Mouse (Mus musculus) forebrain, embryonic 15.5 days (tissue): ENCODE measurements at regions not wholly inside any gene's neighbourhood (a gene's known extent, or its start where the extent isn't known, plus 50 kb on each side); places are given as distances from the start of the nearest gene placed in this dataset.
"Not testable (repeated sequence)": the region's sequence is repeated elsewhere in the genome, so short reads cannot be mapped to it uniquely, and the experiment has no call there.

Source experiments
- ATAC-seq: fragments of 200-750 bp; cut with Nextera tagmentation; replicated peaks from 2 replicates; pipeline ENCODE4 v1.8.0; 2017; ENCODE audit warnings: mild to moderate bottlenecking, moderate TSS enrichment, moderate library complexity
- H3K27ac ChIP-seq: fragments of 300-500 bp; sonication (generic); replicated peaks from 2 replicates; pipeline ENCODE4 v1.5.1; 2015; ENCODE audit warnings: mild to moderate bottlenecking, inconsistent platforms
- H3K27me3 ChIP-seq: fragments of 300-500 bp; sonication (generic); 2 replicates; pipeline ENCODE4 v1.6.1; 2015; ENCODE audit warnings: inconsistent platforms
- H3K36me3 ChIP-seq: fragments of 300-500 bp; sonication (generic); 2 replicates; pipeline ENCODE4 v1.6.1; 2015; ENCODE audit warnings: mild to moderate bottlenecking, inconsistent platforms
- H3K4me1 ChIP-seq: fragments of 300-500 bp; sonication (generic); 2 replicates; pipeline ENCODE4 v1.6.1; 2015; ENCODE audit warnings: inconsistent platforms
- H3K4me2 ChIP-seq: fragments of 300-500 bp; sonication (generic); replicated peaks from 2 replicates; pipeline ENCODE4 v1.6.1; 2015; ENCODE audit warnings: mild to moderate bottlenecking, inconsistent platforms
- H3K4me3 ChIP-seq: fragments of 300-500 bp; sonication (generic); 2 replicates; pipeline ENCODE4 v1.5.1; 2015; ENCODE audit warnings: mild to moderate bottlenecking, inconsistent platforms
- H3K9ac ChIP-seq: fragments of 300-500 bp; sonication (generic); replicated peaks from 2 replicates; pipeline ENCODE4 v1.6.1; 2015; ENCODE audit warnings: mild to moderate bottlenecking, inconsistent platforms
- H3K9me3 ChIP-seq: fragments of 300-500 bp; sonication (generic); 2 replicates; pipeline ENCODE4 v1.6.1; 2016; ENCODE audit warnings: inconsistent platforms
- WGBS: fragments of 180-500 bp; shearing (Covaris S2); methylation state at CpG from one replicate; pipeline ENCODE4 v1.1.7; 2015; ENCODE audit warnings: mixed read lengths; 5-methylcytosine and 5-hydroxymethylcytosine counted together

- Histone ChIP-seq H3K27me3 (no peaks in the 10 kb centered on the region), H3K36me3 (no peaks in the 10 kb centered on the region), H3K9me3 (no peaks in the 10 kb centered on the region), H3K27ac (peak overlapping the region; percentile 60), H3K4me3 (no peak overlapping the region), H3K9ac (no peak overlapping the region), H3K4me1 (peaks cover 14% of the 10 kb centered on the region), H3K4me2 (no peak overlapping the region)
- WGBS = 57% methylated on average over 3 of the region's 3 CpGs
- ATAC-seq = peak; percentile 66
Measured at GRCm38 (mm10) chr3:124067061-124067460, 253.6 kb upstream of the Tram1l1 start.

- no peaks in the 10 kb centered on the region for H3K27me3 ChIP-seq
- WGBS = 80% methylated on average over 2 of the region's 2 CpGs
- H3K4me1 ChIP-seq = peaks cover 14% of the 10 kb centered on the region
- H3K4me2 ChIP-seq = no peak overlapping the region
- peak overlapping the region; percentile 60 for H3K27ac ChIP-seq
- H3K9me3 ChIP-seq = no peaks in the 10 kb centered on the region
- no peak for ATAC-seq
- H3K9ac ChIP-seq = no peak overlapping the region
- H3K36me3 ChIP-seq = no peaks in the 10 kb centered on the region
- H3K4me3 ChIP-seq = no peak overlapping the region
Measured at GRCm38 (mm10) chr3:124067538-124067937, 253.1 kb upstream of the Tram1l1 start.

DNA sequence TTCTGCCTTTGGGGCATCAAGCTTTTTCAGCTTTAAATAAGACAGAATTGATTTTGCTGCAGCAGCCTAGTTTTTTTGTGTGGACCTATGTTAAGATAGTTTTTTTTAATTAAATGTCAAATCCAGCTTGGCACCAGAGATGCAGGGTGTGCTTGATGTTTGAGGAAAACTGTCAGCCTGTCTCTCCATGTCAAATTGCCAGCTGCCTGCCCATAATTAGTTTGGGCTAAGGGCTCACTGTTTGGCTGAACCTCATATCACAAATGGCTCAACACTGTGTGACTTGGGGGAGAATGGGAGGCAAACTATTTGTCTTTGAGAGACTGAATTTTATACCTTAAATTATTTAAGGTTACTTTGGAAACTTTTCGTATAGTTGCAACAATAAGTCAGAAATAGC, 252.7 kb upstream of the Tram1l1 start:
- peak; percentile 81 for ATAC-seq
- Histone ChIP-seq H3K27ac (peak overlapping the region; percentile 60), H3K36me3 (no peaks in the 10 kb centered on the region), H3K9ac (no peak overlapping the region), H3K4me2 (no peak overlapping the region), H3K4me3 (no peak overlapping the region), H3K27me3 (no peaks in the 10 kb centered on the region), H3K4me1 (peaks cover 14% of the 10 kb centered on the region), H3K9me3 (no peaks in the 10 kb centered on the region)
- WGBS = 57% methylated on average over 1 of the region's 1 CpGs

DNA sequence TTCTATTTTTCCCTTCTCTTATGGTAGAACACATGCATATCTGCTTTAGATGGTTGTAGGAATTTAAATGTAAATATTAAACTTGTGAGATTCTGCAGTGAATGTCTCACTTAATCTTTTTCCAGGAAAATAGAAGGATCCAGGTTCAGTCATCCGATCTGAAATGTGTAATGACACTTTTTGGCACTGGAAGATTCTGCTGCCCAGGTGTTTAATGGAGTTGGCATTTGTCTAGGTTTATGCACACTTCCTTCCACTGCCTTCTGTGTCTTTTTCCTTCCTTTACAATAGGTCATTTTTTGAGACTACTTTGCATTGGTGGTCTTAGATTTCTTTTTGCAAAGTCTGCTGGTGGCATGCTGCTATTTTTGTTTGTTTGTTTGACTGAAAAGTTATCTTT, 251.5 kb upstream of the Tram1l1 start:
- Histone ChIP-seq H3K27me3 (no peaks in the 10 kb centered on the region), H3K4me3 (no peak overlapping the region), H3K27ac (no peak overlapping the region), H3K36me3 (no peaks in the 10 kb centered on the region), H3K4me1 (peaks cover 14% of the 10 kb centered on the region), H3K9ac (no peak overlapping the region), H3K4me2 (no peak overlapping the region), H3K9me3 (no peaks in the 10 kb centered on the region)
- no peak for ATAC-seq
- 47% methylated on average over 1 of the region's 1 CpGs for WGBS

GRCm38 (mm10) chr3:124075974-124076606, 244.6 kb upstream of the Tram1l1 start:
- Histone ChIP-seq H3K4me3 (no peak overlapping the region), H3K36me3 (no peaks in the 10 kb centered on the region), H3K27ac (peak overlapping the region; percentile 43; the same call in 1 of the 2 replicates), H3K4me2 (no peak overlapping the region), H3K9ac (no peak overlapping the region), H3K4me1 (peaks cover 9% of the 10 kb centered on the region), H3K27me3 (no peaks in the 10 kb centered on the region), H3K9me3 (no peaks in the 10 kb centered on the region)
- 54% methylated on average over 6 of the region's 6 CpGs for WGBS
- ATAC-seq = peak; percentile 83

GRCm38 (mm10) chr3:124092404-124093121, 228.1 kb upstream of the Tram1l1 start:
- 89% methylated on average over 9 of the region's 9 CpGs for WGBS
- no peak overlapping the region for H3K4me2 ChIP-seq
- H3K36me3 ChIP-seq = no peaks in the 10 kb centered on the region
- H3K27me3 ChIP-seq = no peaks in the 10 kb centered on the region
- ATAC-seq = no peak
- no peaks in the 10 kb centered on the region for H3K9me3 ChIP-seq
- H3K9ac ChIP-seq = no peak overlapping the region
- H3K27ac ChIP-seq = no peak overlapping the region
- H3K4me1 ChIP-seq = no peaks in the 10 kb centered on the region
- no peak overlapping the region for H3K4me3 ChIP-seq

DNA sequence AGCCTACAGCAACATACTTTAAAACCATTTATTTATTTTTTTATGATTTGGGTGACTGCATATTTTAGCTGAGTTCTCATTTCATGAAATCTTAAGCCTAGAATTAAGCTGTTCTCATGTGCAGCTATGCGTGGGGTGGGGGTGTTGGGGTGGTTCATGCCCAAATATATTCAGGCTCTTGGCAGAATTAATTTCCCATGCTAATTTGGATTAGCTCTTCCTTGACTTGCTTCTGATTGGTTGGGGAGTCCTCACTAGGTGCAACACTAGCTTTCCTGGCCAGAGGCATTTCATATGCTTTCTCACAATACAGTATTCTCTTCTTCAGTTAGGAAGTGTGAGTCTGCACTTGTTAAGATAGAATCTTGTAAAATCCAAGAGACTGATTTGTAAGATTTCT, 206.7 kb upstream of the Tram1l1 start:
- 65% methylated on average over 1 of the region's 1 CpGs for WGBS
- H3K9ac ChIP-seq = no peak overlapping the region
- no peaks in the 10 kb centered on the region for H3K36me3 ChIP-seq
- no peaks in the 10 kb centered on the region for H3K27me3 ChIP-seq
- H3K4me1 ChIP-seq = no peaks in the 10 kb centered on the region
- no peaks in the 10 kb centered on the region for H3K9me3 ChIP-seq
- no peak overlapping the region for H3K4me2 ChIP-seq
- H3K27ac ChIP-seq = no peak overlapping the region
- 0 out of 2 replicates have a peak, but pooled peaks have one; percentile 46 for ATAC-seq
- no peak overlapping the region for H3K4me3 ChIP-seq

- Histone ChIP-seq H3K36me3 (no peaks in the 10 kb centered on the region), H3K27me3 (no peaks in the 10 kb centered on the region), H3K4me1 (no peaks in the 10 kb centered on the region), H3K9ac (no peak overlapping the region), H3K4me3 (no peak overlapping the region), H3K4me2 (no peak overlapping the region), H3K9me3 (no peaks in the 10 kb centered on the region), H3K27ac (no peak overlapping the region)
- 48% methylated on average over 2 of the region's 2 CpGs for WGBS
- ATAC-seq = peak; percentile 89
Measured at GRCm38 (mm10) chr3:124156255-124156654, 164.4 kb upstream of the Tram1l1 start.

- no peaks in the 10 kb centered on the region for H3K36me3 ChIP-seq
- H3K4me1 ChIP-seq = no peaks in the 10 kb centered on the region
- WGBS = 55% methylated on average over 6 of the region's 6 CpGs
- no peaks in the 10 kb centered on the region for H3K9me3 ChIP-seq
- H3K4me3 ChIP-seq = no peak overlapping the region
- ATAC-seq = peak; percentile 94
- no peak overlapping the region for H3K27ac ChIP-seq
- no peak overlapping the region for H3K4me2 ChIP-seq
- no peak overlapping the region for H3K9ac ChIP-seq
- no peaks in the 10 kb centered on the region for H3K27me3 ChIP-seq
Measured at GRCm38 (mm10) chr3:124157858-124158655, 162.6 kb upstream of the Tram1l1 start.

- H3K9me3 ChIP-seq, H3K4me1 ChIP-seq, H3K4me2 ChIP-seq, H3K27me3 ChIP-seq, ATAC-seq, H3K9ac ChIP-seq, H3K27ac ChIP-seq, H3K4me3 ChIP-seq, H3K36me3 ChIP-seq: not testable (repeated sequence)
- WGBS = 72% methylated on average over 6 of the region's 6 CpGs
Measured at GRCm38 (mm10) chr3:124193331-124193730, 127.3 kb upstream of the Tram1l1 start.

GRCm38 (mm10) chr3:124200226-124200940, 120.3 kb upstream of the Tram1l1 start:
- not testable (repeated sequence) for H3K9ac ChIP-seq, H3K4me1 ChIP-seq, H3K27me3 ChIP-seq, H3K27ac ChIP-seq, H3K36me3 ChIP-seq, H3K4me2 ChIP-seq, H3K9me3 ChIP-seq, H3K4me3 ChIP-seq, ATAC-seq
- WGBS = 88% methylated on average over 9 of the region's 9 CpGs

DNA sequence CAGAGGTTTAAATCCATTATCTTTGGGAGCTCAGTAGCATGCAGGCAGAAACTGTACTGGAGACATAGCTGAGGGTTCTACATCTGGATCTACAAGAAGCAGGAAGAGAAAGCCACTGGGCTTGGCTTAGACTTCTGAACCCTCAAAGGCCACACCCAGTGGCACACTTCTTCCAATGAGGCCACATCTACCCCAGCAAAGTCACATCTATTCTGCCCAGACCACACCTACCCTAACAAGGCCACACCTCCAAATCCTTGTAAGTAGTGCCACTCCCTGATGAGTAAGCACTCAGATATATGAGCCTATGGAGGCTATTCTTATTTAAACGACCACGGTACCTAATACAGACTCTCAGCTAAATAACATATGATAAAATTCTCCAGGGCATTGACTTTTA, 103.5 kb upstream of the Tram1l1 start:
- no peak overlapping the region for H3K27ac ChIP-seq
- H3K27me3 ChIP-seq = no peaks in the 10 kb centered on the region
- H3K36me3 ChIP-seq = no peaks in the 10 kb centered on the region
- WGBS = 90% methylated on average over 2 of the region's 2 CpGs
- H3K9me3 ChIP-seq = no peaks in the 10 kb centered on the region
- H3K4me1 ChIP-seq = no peaks in the 10 kb centered on the region
- no peak for ATAC-seq
- no peak overlapping the region for H3K9ac ChIP-seq
- no peak overlapping the region for H3K4me2 ChIP-seq
- no peak overlapping the region for H3K4me3 ChIP-seq
